Mouse (Mus musculus) ES-E14 (cell line): ENCODE results near the gene Riok1. TPM values are rescaled to one million over a fixed set of nuclear protein-coding genes. Genes with fewer than 3 reads are reported as not detected.

Source experiments
- DNase-seq: peaks from one replicate; pipeline ENCODE4 v3.0.0-alpha.2; 2013; ENCODE audit warnings: low read depth, low spot score
- H3K27ac ChIP-seq: 2 replicates; pipeline ENCODE4 v1.5.1; 2012; ENCODE audit warnings: low read depth, mild to moderate bottlenecking, low read length, moderate library complexity, mixed read lengths; ENCODE audit not compliant: poor library complexity, insufficient read depth, severe bottlenecking
- H3K36me3 ChIP-seq: 2 replicates; pipeline ENCODE4 v1.6.1; 2012; ENCODE audit warnings: mild to moderate bottlenecking, low read length, moderate library complexity, mixed read lengths; ENCODE audit not compliant: control insufficient read depth, poor library complexity, insufficient read depth, severe bottlenecking
- H3K4me1 ChIP-seq, 2 experiments: fragments of 150-350 bp in 1 of 2; sonication (generic) in 1 of 2; 2 replicates each; pipeline ENCODE4 v1.6.1; 2012; ENCODE audit warnings: low read length in 2 of 2, mild to moderate bottlenecking in 1 of 2, mixed read lengths in 1 of 2; ENCODE audit not compliant: control insufficient read depth in 2 of 2, insufficient read depth in 2 of 2, poor library complexity in 1 of 2
- H3K4me3 ChIP-seq, 2 experiments: fragments of 150-350 bp in 1 of 2; sonication (generic) in 1 of 2; 2 replicates each; pipeline ENCODE4 v1.5.1; 2012; ENCODE audit warnings: low read length in 2 of 2, low read depth in 1 of 2, mild to moderate bottlenecking in 1 of 2, mixed read lengths in 1 of 2; ENCODE audit not compliant: insufficient read depth in 1 of 2, poor library complexity in 1 of 2, severe bottlenecking in 1 of 2
- H3K9ac ChIP-seq: 2 replicates; pipeline ENCODE4 v1.6.1; 2012; ENCODE audit warnings: low read depth, mild to moderate bottlenecking, low read length, mixed read lengths; ENCODE audit not compliant: poor library complexity, insufficient read depth, severe bottlenecking
- H3K9me3 ChIP-seq: fragments of 150-350 bp; sonication (generic); 2 replicates; pipeline ENCODE4 v1.6.1; 2012; ENCODE audit warnings: low read depth, mild to moderate bottlenecking, low read length; ENCODE audit not compliant: control insufficient read depth, insufficient read depth
- CHD2 ChIP-seq: IDR thresholded peaks from 2 replicates; pipeline ENCODE4 v1.6.1; 2014; ENCODE audit warnings: mild to moderate bottlenecking, low read depth, low read length, inconsistent platforms
- HCFC1 ChIP-seq: IDR thresholded peaks from 2 replicates; pipeline ENCODE4 v1.6.1; 2012; ENCODE audit warnings: low read length, inconsistent platforms, borderline replicate concordance; ENCODE audit not compliant: insufficient read depth
- MAFK ChIP-seq: IDR thresholded peaks from 2 replicates; pipeline ENCODE4 v1.6.1; 2014; ENCODE audit warnings: mild to moderate bottlenecking, low read depth, low read length, inconsistent platforms; ENCODE audit not compliant: insufficient read depth
- ZC3H11A ChIP-seq: IDR thresholded peaks from 2 replicates; pipeline ENCODE4 v1.6.1; 2012; ENCODE audit warnings: low read depth, mild to moderate bottlenecking, inconsistent platforms, low read length, borderline replicate concordance
- ZNF384 ChIP-seq: IDR thresholded peaks from 2 replicates; pipeline ENCODE4 v1.6.1; 2012; ENCODE audit warnings: low read depth, low read length, inconsistent platforms
- in situ Hi-C, 2 experiments: fragments of 600-800 bp; cut with MboI; formaldehyde crosslinking; loops; one replicate each; pipeline ENCODE4 v1.15.1; 2025; ENCODE audit warnings: low sequenced_read_pairs in 2 of 2, inconsistent platforms in 1 of 2; ENCODE audit not compliant: unreplicated experiment in 2 of 2
- total RNA-seq: library from RNA; depleted of rRNA; stranded (reverse); fragments of 300-350 nt; gene quantifications from 2 replicates; pipeline ENCODE4 v1.2.3, GENCODE M21; 2012

Riok1 gene
- total RNA-seq, 1 experiment: 40.4 TPM

DNA sequence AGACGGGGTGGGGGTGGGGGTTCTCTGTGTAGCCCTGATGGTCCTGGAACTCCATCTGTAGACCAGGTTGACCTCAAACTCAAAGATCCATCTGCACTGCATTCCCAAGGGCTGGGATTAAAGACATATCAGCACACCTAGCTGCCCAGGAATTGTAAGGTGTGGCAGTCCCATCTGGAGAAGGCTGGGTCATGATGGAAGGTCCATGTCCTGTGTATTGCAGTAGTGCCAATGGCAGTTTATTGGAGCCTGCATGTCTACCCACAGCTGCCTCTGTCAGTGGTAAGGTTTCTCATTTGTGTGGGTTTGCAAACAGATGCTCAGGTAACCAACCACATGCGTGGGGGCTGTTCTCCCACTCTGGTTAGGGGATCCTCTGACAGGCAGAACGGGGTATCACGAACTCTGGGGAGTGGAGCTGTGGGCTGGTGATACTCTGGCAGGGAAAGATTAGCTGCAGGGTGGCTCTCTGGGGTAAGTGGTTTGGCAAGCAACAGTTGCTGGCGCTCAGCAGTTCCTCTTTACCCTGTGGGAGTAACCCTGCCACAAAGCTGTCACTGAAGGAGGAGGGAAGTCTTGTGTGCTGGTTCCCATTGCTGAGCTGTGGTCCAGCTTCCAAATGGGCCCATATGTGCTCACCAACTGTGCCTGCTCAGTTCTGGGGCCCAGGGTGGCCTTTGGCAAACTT is 26.9 kb upstream of the Riok1 start:
- H3K4me1 ChIP-seq: no peaks in the 10 kb centered on the region

DNA sequence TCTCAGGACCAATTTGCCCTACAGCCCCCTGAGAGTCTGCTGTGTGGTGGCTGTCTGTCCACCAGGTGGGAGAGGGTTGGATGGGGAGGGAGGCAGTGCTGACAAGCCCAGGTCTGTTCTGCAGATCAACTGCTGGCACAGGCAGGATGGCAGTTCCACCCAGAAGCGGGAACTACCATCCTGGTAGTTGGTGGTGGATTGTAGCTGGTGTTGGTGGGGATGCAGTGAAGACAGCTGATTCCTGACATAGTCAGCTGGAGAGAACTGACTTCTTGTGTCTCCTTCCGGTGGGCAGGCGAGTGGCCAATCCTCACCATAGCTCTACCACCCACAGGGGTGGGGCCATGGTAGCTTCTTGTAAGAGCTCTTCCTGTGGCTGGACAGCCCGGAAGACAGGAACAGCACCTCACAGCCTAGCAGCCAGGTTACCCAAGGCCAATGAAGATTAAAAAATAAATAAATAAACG is 26.3 kb upstream of the Riok1 start:
- no peak for DNase-seq
- no peaks in the 10 kb centered on the region for H3K36me3 ChIP-seq
- TF ChIP-seq MAFK (no peak), CHD2 (no peak), ZC3H11A (no peak), HCFC1 (no peak), ZNF384 (no peak)
- no peaks in the 10 kb centered on the region for H3K4me1 ChIP-seq
- no peak overlapping the region for H3K4me3 ChIP-seq
- H3K9me3 ChIP-seq: no peaks in the 10 kb centered on the region
- in situ Hi-C loops: no loop called here
- no peak overlapping the region for H3K9ac ChIP-seq
- H3K27ac ChIP-seq: no peak overlapping the region

More for the DNA sequence above, 26.9 kb upstream of the Riok1 start:
- DNase-seq: no peak
- no peaks in the 10 kb centered on the region for H3K9me3 ChIP-seq
- in situ Hi-C loops: no loop called here
- TF ChIP-seq ZC3H11A (no peak), MAFK (no peak), ZNF384 (no peak), HCFC1 (no peak)
- H3K9ac ChIP-seq: no peak overlapping the region
- H3K4me3 ChIP-seq: no peak overlapping the region
- no peaks in the 10 kb centered on the region for H3K36me3 ChIP-seq
- H3K27ac ChIP-seq: no peak overlapping the region

DNA sequence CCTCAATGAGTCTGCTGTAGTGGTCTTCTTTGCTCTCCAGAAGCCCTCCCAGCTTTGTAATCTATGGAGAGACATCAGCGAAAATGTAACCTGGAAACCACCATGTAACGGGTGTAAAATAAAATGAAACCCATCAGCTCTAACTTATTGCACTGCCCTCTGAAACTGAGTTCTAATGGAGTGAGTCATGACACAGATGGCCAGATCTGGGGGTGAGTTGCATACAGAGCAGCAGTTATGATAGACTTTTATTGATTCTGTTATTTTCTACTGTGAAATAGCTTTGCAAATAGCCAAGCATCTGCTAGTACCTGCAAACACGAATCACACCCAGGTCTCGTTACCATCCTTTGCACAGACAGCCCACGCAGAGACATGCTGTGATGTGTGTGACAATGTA is 24.4 kb upstream of the Riok1 start:
- Histone ChIP-seq H3K36me3 (no peaks in the 10 kb centered on the region), H3K4me3 (no peak overlapping the region), H3K9ac (no peak overlapping the region), H3K9me3 (no peaks in the 10 kb centered on the region), H3K4me1 (no peaks in the 10 kb centered on the region), H3K27ac (no peak overlapping the region)
- TF ChIP-seq ZNF384: no peak
- TF ChIP-seq HCFC1: no peak
- no peak for TF ChIP-seq MAFK
- TF ChIP-seq ZC3H11A: no peak
- TF ChIP-seq CHD2: no peak
- DNase-seq: no peak
- in situ Hi-C loops: no loop called here

DNA sequence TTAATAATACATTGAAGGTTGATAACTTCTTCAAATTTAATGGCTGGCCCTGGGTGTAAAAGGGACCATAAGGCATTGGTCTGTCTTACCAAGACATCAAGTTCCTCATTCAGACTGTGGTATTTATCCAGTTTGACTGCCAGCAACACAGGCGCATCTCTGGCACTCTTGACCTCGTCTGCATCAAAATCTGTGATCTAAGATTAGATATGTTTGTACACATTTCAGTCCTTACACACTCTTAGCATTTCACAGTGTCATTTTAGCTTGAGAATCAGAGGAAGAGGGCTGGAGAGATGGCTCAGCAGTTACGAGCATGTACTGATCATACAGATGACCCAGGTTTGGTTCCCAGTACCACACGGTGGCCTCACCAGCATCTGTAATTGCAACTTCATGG is 21.2 kb upstream of the Riok1 start:
- H3K27ac ChIP-seq: no peak overlapping the region
- TF ChIP-seq HCFC1: no peak
- TF ChIP-seq ZNF384: no peak
- no peak for TF ChIP-seq ZC3H11A
- TF ChIP-seq CHD2: no peak
- TF ChIP-seq MAFK: no peak
- in situ Hi-C loops: no loop called here

DNA sequence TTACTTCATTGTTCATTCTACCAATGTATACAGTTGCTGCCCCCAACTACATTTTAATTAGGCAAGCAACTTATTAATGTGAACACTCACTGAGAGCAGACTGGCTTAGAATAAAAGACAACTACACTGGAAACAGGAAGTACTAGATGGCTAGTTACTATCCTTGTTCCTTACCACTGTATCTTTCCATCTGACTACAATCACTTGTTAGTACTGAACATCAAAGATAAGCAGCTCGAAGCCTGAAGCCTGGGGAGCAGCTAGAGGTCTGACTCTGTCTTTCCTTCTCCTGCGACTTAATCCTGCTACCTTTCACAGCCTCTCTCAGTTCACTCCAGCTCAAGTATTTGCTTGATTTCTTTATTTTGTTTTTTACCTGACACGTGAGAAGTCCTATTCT is 18.0 kb upstream of the Riok1 start:
- in situ Hi-C loops: no loop called here
- H3K9me3 ChIP-seq: no peaks in the 10 kb centered on the region
- H3K9ac ChIP-seq: no peak overlapping the region
- H3K4me1 ChIP-seq: no peaks in the 10 kb centered on the region
- H3K27ac ChIP-seq: no peak overlapping the region
- no peaks in the 10 kb centered on the region for H3K36me3 ChIP-seq
- TF ChIP-seq ZNF384: no peak
- TF ChIP-seq ZC3H11A: no peak
- no peak overlapping the region for H3K4me3 ChIP-seq
- no peak for DNase-seq

More for the DNA sequence above, 21.2 kb upstream of the Riok1 start:
- H3K4me1 ChIP-seq: no peaks in the 10 kb centered on the region
- DNase-seq: no peak
- H3K36me3 ChIP-seq: no peaks in the 10 kb centered on the region
- H3K9me3 ChIP-seq: no peaks in the 10 kb centered on the region
- H3K9ac ChIP-seq: no peak overlapping the region
- no peak overlapping the region for H3K4me3 ChIP-seq
